Mouse (Mus musculus) embryonic facial prominence, embryonic 12.5 days (tissue): ENCODE results near the gene Ptma. TPM values are rescaled to one million over a fixed set of nuclear protein-coding genes. Genes with fewer than 3 reads are reported as not detected.
A peak's percentile ranks its signal among the peaks of the same experiment; 100 is the strongest.

Experiments
- ATAC-seq: fragments of 200-750 bp; cut with Nextera tagmentation; 2 replicates; pipeline ENCODE4 v1.8.0; 2017; ENCODE audit not compliant: insufficient number of reproducible peaks, insufficient read depth, low FRiP score, low TSS enrichment
- H3K27ac ChIP-seq: fragments of 300-500 bp; sonication (generic); 2 replicates; pipeline ENCODE4 v1.5.1; 2016; ENCODE audit warnings: mild to moderate bottlenecking
- H3K27me3 ChIP-seq: fragments of 300-500 bp; sonication (generic); 2 replicates; pipeline ENCODE4 v1.6.1; 2016; ENCODE audit warnings: mild to moderate bottlenecking, moderate library complexity
- H3K36me3 ChIP-seq: fragments of 300-500 bp; sonication (generic); 2 replicates; pipeline ENCODE4 v1.6.1; 2016; ENCODE audit warnings: mild to moderate bottlenecking
- H3K4me1 ChIP-seq: fragments of 300-500 bp; sonication (generic); 2 replicates; pipeline ENCODE4 v1.6.1; 2016
- H3K4me2 ChIP-seq: fragments of 300-500 bp; sonication (generic); replicated peaks from 2 replicates; pipeline ENCODE4 v1.6.1; 2016; ENCODE audit warnings: mild to moderate bottlenecking, moderate library complexity
- H3K4me3 ChIP-seq: fragments of 300-500 bp; sonication (generic); 2 replicates; pipeline ENCODE4 v1.5.1; 2016; ENCODE audit warnings: mild to moderate bottlenecking
- H3K9ac ChIP-seq: fragments of 300-500 bp; sonication (generic); 2 replicates; pipeline ENCODE4 v1.6.1; 2016; ENCODE audit warnings: mild to moderate bottlenecking, moderate library complexity
- H3K9me3 ChIP-seq: fragments of 300-500 bp; sonication (generic); 2 replicates; pipeline ENCODE4 v1.6.1; 2016; ENCODE audit warnings: mild to moderate bottlenecking, moderate library complexity
- WGBS: fragments of 180-500 bp; shearing (Covaris S2); methylation state at CpG from one replicate; pipeline ENCODE4 v1.1.7; 2016; 5-methylcytosine and 5-hydroxymethylcytosine counted together
- polyA plus RNA-seq: library from polyadenylated mRNA; unstranded; fragments of >200 nt; fragmentation: Nextera tagmentation; extraction: Ambion mirVana; gene quantifications from 2 replicates; pipeline ENCODE4 v1.2.1, GENCODE M21; 2016

Ptma gene
- polyA plus RNA-seq, 1 experiment from 2014 or later: 3,315 TPM

DNA sequence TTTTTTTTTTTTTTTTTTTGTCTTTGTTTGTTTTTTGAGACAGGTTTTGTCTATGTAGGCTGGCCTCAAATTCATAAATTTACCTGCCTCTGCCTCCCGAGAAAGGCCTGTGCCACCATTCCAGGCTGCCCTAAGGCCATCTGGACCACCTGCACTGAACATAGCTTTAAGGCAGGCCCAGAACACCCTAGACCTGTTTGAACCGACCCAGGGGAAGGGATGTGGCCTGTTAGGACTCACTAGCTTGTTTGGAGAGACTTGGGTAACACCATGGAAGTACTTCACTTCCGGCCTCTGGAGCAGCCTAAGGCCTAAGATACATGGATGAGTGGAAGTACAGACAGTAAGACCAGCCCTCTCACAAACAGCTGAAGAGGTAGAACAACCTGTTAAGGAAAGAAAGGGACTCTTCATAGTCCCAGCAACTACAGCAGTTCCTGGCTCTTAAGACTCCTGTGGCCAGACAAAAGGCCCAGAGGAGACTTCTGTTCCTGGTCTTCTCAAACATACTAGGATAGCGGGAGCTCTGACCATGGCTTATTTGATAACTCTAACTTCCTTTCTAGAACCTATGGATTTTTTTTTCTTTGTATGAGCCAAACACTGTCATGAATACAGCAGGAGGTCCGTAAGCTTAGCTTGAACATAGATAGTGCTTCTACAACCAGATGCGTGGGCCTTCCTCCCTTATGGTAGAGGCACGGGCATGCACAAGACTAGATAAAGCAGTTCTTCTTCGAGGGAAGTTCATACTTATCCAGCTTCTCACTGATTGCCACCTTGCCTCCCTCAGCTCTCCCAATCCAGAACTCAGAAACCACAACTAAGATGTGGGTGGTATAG is 2.5 kb upstream of the Ptma start:
- 0 out of 2 replicates have a peak, but pooled peaks cover under 1% of the 10 kb centered on the region for H3K36me3 ChIP-seq
- 87% methylated on average over 8 of the region's 8 CpGs for WGBS
- peaks cover 19% of the 10 kb centered on the region for H3K4me1 ChIP-seq
- H3K9me3 ChIP-seq: no peaks in the 10 kb centered on the region
- no peaks in the 10 kb centered on the region for H3K27me3 ChIP-seq
- peak overlapping the region; percentile 99 for H3K27ac ChIP-seq
- no peak overlapping the region for H3K4me3 ChIP-seq
- peak overlapping the region; percentile 77 for H3K4me2 ChIP-seq
- no peak for ATAC-seq
- peak overlapping the region; percentile 60 for H3K9ac ChIP-seq

DNA sequence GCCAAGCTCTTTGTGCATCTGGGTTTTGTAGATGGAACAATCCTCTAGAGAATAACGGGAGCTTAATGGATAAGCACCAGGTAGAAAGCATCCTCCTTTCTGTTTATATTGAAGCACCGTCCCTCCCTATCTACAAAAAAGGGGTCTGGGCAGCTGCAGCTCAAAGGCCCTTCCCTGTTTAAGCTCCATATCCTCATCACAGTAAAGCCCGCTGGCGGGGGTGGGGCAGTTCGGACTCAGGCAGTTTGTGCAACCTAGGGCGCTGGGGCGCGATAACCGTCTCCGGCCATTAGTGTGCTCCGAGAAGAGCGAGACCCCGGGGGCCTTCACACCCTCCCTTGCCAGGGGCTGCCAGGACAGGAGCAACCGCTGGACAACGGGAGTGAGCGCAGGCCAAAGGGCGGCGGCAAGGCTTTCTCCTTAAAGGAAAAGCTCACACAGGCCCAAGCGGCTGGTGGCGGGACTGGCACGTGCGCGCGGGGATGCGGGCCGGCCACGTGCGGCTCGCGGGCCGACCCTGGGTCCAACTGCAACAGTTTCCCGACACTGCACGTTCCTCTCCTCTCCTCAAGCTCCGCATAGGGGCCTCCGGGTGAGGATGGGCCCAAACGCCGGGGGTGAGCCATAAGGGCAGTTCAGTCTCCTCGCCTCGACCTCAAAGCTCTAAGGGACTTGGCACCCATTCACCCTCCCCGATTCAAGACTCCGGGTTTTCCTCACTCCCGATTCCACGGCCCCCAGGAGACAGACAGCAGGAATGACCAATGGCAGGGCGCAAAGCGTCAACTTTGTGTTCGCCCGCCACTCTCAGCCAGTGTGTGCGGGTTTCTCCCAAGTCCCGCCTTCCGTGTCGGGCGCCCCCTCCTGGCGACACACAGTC is 1.7 kb upstream of the Ptma start:
- Histone ChIP-seq H3K4me2 (peak overlapping the region; percentile 77), H3K36me3 (peaks cover 9% of the 10 kb centered on the region), H3K27me3 (no peaks in the 10 kb centered on the region), H3K9me3 (no peaks in the 10 kb centered on the region), H3K9ac (peak overlapping the region; percentile 85), H3K27ac (peak overlapping the region; percentile 99), H3K4me1 (peaks cover 27% of the 10 kb centered on the region), H3K4me3 (peak overlapping the region; percentile 100)
- ATAC-seq: peak; percentile 74
- 2% methylated on average over 53 of the region's 53 CpGs for WGBS

DNA sequence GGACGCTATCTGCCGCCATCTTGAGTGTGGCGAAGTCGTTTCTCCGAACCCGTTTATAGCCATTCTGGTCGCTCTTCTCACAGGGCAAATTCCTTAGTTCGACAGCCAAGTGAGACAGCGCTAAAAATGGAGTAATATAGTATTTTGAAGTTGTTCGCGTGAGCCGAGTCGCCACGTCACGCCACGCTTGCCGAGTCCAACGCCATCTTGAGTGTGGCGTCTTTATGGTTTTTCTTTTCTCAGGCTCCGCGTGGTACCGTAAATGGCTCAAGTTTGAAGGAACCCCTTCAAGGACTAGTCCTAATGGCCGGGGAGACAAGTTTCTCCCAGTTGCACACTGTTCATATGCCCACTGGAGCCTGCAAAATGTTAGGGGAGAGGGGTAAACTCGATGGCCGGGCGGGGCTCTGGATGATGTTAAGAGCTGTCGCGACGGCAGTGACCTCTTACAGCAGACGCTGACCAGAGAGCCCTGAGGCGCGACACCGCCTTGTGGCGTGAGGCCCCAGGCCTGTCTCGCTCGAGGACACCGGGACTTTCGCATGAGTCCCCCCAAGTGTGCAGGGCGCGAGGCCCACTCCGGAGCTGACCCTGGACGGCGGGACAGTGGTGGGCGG is 919 bp upstream of the Ptma start:
- Histone ChIP-seq H3K27ac (peak overlapping the region; percentile 99), H3K4me2 (peak overlapping the region; percentile 77), H3K9ac (peak overlapping the region; percentile 85), H3K4me3 (peak overlapping the region; percentile 100), H3K27me3 (no peaks in the 10 kb centered on the region), H3K36me3 (peaks cover 10% of the 10 kb centered on the region), H3K4me1 (peaks cover 27% of the 10 kb centered on the region), H3K9me3 (no peaks in the 10 kb centered on the region)
- ATAC-seq: peak; percentile 8; the same call in 1 of the 2 replicates
- WGBS: under 1% methylated on average over 44 of the region's 44 CpGs

DNA sequence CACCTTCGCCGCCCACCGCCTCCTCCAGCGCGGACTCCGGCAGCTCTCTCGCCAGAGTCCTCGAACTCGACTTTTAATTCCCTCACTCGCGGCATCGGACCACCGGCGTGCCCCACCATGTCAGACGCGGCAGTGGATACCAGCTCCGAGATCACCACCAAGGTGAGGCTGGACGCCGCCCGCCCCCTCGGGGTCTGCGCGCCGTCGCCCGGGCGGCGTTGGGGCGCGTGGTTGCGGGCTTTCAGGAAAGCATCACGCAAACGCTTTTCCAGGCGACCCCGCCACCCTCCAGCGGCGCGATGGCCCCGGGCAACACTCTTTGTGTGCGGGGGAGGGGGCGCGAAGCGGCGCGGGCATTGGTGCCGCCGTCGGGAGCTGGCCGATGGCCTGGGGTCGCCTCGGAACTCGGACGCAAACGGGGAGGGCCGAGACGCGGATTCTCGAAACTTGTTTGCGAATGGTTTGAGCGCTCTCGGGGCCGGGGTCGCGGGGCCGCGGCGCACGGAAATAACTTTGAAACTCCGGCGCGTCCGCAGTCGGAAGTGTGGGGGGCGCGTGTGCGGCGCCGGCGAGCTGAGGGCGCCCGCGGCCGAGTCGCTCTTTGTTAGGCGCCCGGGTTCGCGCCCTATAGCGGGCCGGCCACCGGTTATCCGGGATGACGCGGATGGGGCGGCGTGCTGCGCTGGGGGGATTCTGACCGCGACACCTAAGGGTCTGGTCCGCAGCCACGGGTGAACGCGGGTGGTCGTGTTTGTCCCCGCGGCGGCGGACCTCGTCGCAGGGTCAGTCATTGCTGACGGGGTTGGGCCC is 468 bp downstream of the Ptma start:
- H3K4me1 ChIP-seq: peaks cover 39% of the 10 kb centered on the region
- no peaks in the 10 kb centered on the region for H3K9me3 ChIP-seq
- under 1% methylated on average over 111 of the region's 111 CpGs for WGBS
- peak overlapping the region; percentile 100 for H3K9ac ChIP-seq
- peak overlapping the region; percentile 100 for H3K4me3 ChIP-seq
- no peaks in the 10 kb centered on the region for H3K27me3 ChIP-seq
- ATAC-seq: no peak; the same call in 1 of the 2 replicates
- H3K36me3 ChIP-seq: peaks cover 15% of the 10 kb centered on the region
- peak overlapping the region; percentile 97 for H3K4me2 ChIP-seq
- peak overlapping the region; percentile 97 for H3K27ac ChIP-seq

DNA sequence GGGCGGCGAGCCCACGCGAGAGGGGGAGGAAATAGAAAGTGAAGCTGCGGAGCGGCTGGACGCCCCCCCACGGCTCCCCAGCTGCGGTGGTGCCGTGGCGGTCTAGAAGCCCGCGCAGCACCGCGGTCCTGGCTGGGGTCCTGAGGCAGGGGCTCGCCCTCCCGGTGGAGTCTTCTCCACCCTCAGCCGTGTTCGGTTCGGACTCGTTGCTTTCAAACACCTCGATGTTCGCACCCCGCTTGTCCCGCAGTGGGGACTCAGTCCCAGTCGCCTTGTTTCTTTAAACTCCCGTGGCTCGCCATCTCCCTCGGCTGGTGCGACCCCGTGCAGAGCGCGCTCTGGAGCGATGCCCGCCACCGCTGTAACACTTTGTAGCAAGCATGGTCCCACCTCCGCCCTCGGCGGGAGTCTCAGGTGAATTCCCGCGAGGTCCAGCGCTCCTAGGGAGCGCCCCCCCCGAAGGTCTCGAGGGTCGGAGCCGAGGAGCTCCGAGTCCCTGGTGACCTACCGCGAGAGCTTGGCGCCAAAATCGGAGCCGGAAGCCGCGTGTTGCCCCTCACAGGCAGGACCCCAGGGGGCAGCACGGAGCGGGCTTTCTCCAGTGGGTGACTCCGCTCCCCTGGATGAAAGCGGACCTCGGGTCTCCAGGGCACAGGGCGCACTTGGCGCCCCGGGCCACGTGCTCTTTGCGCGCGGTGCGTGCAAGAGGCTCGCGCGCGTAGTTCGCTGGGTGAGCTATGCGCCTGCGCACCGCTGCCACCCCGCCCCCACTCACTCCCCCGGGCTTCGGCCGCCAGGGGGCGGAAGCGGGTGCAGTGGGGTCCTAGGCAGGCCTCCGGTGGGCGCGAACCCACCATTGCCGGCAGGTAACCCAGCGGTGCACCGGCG is 1.3 kb downstream of the Ptma start:
- ATAC-seq: no peak
- Histone ChIP-seq H3K27me3 (no peaks in the 10 kb centered on the region), H3K4me1 (peaks cover 34% of the 10 kb centered on the region), H3K27ac (peak overlapping the region; percentile 97), H3K9ac (peak overlapping the region; percentile 100), H3K36me3 (peaks cover 15% of the 10 kb centered on the region), H3K9me3 (no peaks in the 10 kb centered on the region), H3K4me3 (peak overlapping the region; percentile 100), H3K4me2 (peak overlapping the region; percentile 97)
- under 1% methylated on average over 88 of the region's 89 CpGs for WGBS

DNA sequence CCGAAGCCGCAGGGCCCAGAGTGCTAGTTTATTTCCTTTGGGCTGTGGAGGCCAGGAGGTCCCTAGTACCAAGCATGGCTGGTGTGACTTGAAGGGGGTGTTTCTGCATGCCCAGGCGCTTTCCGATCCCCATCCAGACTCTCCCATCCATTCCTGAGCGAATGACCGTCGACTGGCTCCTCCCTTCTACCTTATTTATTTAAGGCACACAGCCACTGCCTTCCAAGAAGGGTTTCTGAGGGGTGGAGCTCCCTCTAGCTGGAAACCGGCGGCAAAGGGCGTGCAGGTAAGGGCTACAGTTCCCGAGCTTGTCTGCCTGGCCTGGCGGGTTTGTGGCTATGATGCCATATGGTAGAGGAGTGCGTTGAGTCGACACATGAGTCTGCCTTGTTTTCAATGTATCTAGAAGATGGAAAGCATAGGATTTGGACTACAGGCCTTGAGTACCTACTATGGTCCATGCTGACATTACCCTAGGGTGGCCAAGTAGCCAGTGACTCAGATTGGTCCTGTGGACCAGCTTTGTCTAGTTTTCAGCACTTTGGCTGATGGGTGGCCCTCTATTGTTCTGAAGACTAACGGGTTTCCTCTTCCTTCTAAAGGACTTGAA is 2.1 kb downstream of the Ptma start:
- no peak for ATAC-seq
- Histone ChIP-seq H3K9ac (peak overlapping the region; percentile 100), H3K27ac (peak overlapping the region; percentile 97), H3K27me3 (no peaks in the 10 kb centered on the region), H3K9me3 (no peaks in the 10 kb centered on the region), H3K36me3 (peaks cover 21% of the 10 kb centered on the region), H3K4me3 (peak overlapping the region; percentile 100), H3K4me2 (peak overlapping the region; percentile 97), H3K4me1 (peaks cover 34% of the 10 kb centered on the region)
- under 1% methylated on average over 15 of the region's 15 CpGs for WGBS

DNA sequence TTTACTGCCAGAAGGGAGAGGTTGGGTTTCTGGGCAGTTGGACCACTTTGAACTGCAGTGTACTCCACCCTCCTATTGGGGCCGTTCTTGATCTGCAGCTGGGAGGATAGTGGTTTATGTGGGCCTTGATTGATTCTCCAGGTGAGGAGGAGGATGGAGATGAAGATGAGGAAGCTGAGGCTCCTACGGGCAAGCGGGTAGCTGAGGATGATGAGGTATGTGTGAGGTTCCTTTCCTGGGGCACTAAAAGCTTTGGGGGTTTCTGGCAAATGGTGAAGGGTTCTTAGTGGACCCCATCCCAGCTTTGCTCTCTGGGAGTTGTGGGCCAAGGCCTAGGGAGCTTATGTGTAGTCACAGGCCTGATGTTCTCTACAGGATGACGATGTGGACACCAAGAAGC is 3.1 kb downstream of the Ptma start:
- 36% methylated on average over 4 of the region's 4 CpGs for WGBS
- peaks cover 23% of the 10 kb centered on the region for H3K36me3 ChIP-seq

DNA sequence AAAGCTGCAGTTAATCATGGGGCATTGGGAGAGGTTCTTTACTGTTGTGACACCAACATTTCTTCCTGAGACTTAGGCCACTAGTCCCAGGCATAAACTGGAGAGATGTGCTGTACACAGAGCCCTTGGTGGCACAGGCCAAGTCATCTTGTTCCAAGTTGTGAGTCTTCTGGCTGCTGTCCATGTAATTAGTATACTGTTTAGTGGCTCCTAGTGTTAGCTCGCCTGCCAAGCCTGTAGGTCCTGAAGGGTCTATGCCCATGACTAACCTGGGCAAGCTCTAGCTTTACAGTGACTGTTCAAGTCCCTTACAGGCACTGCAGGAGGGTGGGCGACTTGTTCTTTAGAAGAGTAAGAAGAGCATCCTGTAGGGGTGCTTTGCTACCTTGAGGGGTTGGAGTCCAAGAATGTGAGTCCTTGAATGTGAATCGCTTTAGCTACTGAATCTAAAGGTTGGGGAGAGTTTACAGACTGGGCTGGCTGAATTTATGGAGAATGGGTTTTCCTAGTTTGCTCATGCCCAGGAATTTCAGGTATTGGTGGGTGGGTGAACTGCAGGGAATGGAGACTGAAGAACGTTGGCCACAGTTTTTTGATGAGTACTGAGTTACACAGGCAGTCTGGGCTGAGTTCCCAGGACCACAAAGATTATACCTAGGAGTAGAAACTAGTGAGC is 4.5 kb downstream of the Ptma start:
- Histone ChIP-seq H3K9ac (no peak overlapping the region), H3K4me2 (peak overlapping the region; percentile 33), H3K36me3 (peaks cover 23% of the 10 kb centered on the region), H3K27ac (0 out of 2 replicates have a peak overlapping the region, but pooled peaks have one; percentile 12), H3K27me3 (no peaks in the 10 kb centered on the region), H3K9me3 (no peaks in the 10 kb centered on the region), H3K4me1 (peaks cover 27% of the 10 kb centered on the region), H3K4me3 (peak overlapping the region; percentile 11; the same call in 1 of the 2 replicates)
- WGBS: 14% methylated on average over 4 of the region's 4 CpGs
- ATAC-seq: no peak

More for the DNA sequence above, 3.1 kb downstream of the Ptma start:
- no peak for ATAC-seq
- peaks cover 30% of the 10 kb centered on the region for H3K4me1 ChIP-seq
- peak overlapping the region; percentile 100 for H3K4me3 ChIP-seq
- peak overlapping the region; percentile 46; the same call in 1 of the 2 replicates for H3K27ac ChIP-seq
- H3K9ac ChIP-seq: peak overlapping the region; percentile 100
- H3K4me2 ChIP-seq: peak overlapping the region; percentile 97
- H3K27me3 ChIP-seq: no peaks in the 10 kb centered on the region
- H3K9me3 ChIP-seq: no peaks in the 10 kb centered on the region

DNA sequence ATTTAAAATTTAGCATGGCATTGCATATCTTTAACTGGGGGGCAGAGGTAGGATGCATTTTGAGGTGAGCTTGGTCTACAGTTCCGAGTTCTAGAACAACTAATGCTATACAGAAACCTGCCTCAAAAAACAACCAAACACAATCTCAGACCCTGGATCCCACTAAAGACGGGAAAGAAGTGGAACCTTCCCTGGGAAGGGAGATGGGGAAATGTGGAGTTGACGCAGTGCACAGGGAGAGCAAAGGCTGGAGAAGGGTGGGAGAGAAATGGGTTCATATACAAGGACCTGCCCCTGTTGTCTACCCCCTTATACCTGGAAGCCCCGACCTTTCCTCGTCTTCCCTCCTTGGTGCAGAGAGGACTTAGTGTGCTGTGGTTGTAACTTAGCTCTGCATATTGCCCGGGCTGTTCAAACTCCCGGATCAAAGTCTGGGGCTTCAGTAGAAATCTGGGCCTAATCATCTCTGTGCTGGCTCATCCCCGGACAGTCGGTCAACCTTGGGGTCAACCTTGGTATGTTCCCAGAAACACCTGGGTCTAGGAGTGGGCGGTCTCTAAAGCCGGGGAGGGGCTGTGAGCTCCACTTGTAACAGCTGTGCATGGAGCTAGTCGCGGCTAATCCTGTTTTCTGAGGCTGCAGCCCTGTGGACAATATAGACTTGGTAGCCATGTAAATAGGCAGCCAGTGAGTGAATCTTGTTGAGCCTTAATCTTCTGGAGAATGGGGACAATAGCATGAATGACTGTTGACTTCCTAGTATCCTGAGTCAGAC is 5.2 kb downstream of the Ptma start:
- no peaks in the 10 kb centered on the region for H3K9me3 ChIP-seq
- peaks cover 23% of the 10 kb centered on the region for H3K36me3 ChIP-seq
- 5% methylated on average over 13 of the region's 13 CpGs for WGBS
- peak overlapping the region; percentile 65; the same call in 1 of the 2 replicates for H3K27ac ChIP-seq
- H3K9ac ChIP-seq: no peak overlapping the region
- H3K4me1 ChIP-seq: peaks cover 27% of the 10 kb centered on the region
- H3K4me3 ChIP-seq: peak overlapping the region; percentile 13; the same call in 1 of the 2 replicates
- peak overlapping the region; percentile 33 for H3K4me2 ChIP-seq
- no peaks in the 10 kb centered on the region for H3K27me3 ChIP-seq
- 0 out of 2 replicates have a peak, but pooled peaks have one; percentile 7 for ATAC-seq
